Mouse (Mus musculus) mammary gland, adult 2 months (tissue): ENCODE data around the gene Tmem207. TPM values are rescaled to one million over a fixed set of nuclear protein-coding genes. Genes with fewer than 3 reads are reported as not detected.

ENCODE experiments used
- polyA plus RNA-seq: library from polyadenylated mRNA; depleted of rRNA; stranded (reverse); fragments of >200 nt; gene quantifications from 2 replicates; pipeline ENCODE4 v1.2.3, GENCODE M21; 2012; ENCODE audit warnings: low replicate concordance; rRNA removed

Gene Tmem207
- not detected in 2 replicates for polyA plus RNA-seq

GRCm38 (mm10) chr16:26526669-26527068 is at the start of gene Tmem207:
Gene Tmem207, minus strand, starts transcription at chr16:26526769.

DNA sequence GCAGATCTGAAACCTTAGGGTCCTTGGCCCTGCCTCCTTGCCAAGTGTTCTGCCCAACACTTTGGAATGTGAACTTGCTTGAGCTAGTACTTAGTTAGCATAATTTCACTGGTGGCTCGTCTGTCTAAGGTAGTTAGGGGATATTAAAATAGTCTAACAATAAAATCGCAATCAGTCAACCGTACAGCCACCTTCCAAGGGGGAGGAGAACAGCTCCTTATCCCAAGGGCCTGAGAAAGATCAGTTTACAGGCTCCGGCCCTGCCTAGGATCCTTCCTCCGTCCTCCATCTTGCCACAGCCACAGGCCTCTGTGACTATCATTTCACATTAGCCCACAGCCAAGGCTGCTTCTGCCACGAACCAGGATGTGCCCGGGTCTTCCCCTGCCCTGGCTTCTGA is 63.7 kb downstream of the Tmem207 start, which contains the start of gene Cldn16:
TSS of gene Cldn16 (plus strand) at position 301 of the 400 bp plus-strand sequence.

Other genes with a start within 250 kb of the Tmem207 start
- gene Cldn1, start 154.9 kb downstream of the Tmem207 start, polyA plus RNA-seq, result 4.2 and 9.4 TPM in 2 replicates
- gene Cldn16, start 63.6 kb downstream of the Tmem207 start, polyA plus RNA-seq, result not detected in 2 replicates
- 2.2 and 3.9 TPM in 2 replicates for gene Il1rap, start 54.9 kb upstream of the Tmem207 start, polyA plus RNA-seq